Mouse (Mus musculus) kidney, postnatal 25 days (tissue): ENCODE data around the gene Adamtsl4.
"Not testable (repeated sequence)": the region's sequence is repeated elsewhere in the genome, so short reads cannot be mapped to it uniquely, and the experiment has no call there.

Source experiments
- DNase-seq, 2 experiments: peaks; one replicate each; pipeline ENCODE4 v3.0.0; 2021; ENCODE audit warnings: mixed read lengths in 2 of 2

The Adamtsl4 gene

DNA sequence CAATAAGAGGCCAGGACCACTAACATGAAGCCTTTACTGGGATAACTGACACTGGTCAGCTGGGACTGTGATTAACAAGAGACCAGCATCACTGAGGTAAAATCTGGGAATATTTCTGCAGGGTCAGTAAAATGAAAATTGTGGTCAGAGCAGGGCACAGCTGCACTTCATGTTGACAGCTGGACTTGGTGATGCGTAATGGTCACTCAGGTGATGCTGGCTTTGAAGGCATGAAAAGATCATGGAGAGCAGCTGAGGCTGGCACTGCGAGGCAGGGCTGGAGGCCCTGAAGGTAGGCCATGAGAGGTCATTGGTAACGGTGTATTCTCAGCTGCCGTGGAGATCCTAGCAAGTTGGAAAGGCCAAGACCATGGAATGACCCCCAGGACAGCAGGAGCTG, 10.6 kb upstream of the Adamtsl4 start:
- DNase-seq = no peak

DNA sequence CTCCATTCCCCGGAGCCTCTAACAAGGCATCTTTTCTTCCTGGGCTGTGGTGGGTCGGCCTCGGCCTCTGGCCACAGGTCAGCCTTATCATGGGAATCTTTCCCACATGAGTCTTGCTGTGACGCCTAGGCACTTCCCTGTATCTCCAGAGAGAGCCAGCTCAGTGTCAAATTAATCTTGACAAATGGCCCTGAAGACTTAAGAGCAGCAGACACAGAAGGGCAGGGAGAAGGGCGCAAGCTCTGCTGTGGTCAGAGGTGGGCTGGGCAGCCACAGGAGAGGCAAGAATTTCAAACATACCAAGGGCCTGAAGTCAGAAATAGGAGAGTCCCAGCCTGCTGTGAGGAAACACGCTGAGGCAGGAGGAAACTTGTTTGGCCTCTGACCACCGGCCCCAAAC, 8.6 kb upstream of the Adamtsl4 start:
- DNase-seq = peak; percentile 45 to 62

DNA sequence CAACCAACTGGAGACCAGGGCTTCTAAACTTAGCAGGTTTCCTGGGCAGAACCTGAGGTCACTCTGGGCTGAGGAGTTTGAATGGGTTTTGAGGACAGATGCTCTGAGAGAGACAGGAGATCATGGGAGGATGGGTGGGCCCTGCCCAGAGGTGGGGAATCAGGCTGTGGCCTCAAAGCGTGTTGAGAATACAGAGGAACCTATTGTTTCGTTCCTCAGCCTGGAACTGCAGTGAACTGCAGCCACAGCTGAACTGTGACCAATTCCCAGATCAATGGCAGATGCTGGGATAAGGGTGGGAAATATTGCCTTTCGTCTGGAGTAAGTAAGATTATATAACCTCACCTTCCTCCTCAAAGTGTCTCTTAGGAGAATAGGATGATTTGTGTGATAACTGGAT, 8.1 kb upstream of the Adamtsl4 start:
- no peak for DNase-seq

DNA sequence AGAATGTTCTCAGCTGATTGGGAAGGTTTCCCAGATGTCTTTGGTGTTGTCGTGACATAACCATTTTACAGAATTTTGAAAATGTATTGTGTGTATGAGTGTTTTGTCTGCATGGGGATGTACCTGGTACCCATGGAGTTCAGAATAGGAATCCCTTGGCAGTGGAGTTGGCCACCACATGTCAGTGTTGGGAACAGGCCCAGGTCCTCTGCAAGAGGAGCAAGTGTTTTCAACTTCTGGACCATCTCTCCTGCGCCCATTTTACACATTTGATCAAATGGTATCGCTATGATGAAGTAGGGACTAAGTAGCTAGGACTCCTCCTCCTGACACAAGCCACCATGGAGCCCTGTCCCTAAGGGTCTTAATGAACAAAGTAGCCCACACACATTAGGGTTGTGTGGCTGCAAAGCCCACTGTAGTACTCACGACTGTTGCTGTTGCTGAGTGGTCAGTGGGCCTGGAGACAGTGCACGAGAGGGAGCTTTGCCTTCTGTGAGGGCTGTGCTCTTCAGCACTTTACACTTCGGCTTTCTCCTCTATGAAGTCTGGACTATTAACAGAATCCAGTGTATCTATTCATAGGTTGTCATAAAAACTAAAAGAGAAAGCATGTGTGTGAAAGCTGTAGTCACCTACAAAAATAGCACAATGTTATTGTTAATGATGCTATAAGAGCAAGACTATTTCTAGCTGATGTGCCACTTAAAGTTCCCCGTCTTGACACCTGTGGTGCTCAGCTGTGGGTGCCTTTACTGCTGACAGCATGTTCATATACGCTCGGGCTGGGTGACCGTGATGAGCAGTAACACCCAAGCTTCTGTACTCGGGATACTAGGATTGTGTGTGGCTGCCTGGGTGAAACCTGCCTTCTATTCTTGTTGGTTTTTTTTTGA, 7.3 kb upstream of the Adamtsl4 start:
- no peak for DNase-seq

DNA sequence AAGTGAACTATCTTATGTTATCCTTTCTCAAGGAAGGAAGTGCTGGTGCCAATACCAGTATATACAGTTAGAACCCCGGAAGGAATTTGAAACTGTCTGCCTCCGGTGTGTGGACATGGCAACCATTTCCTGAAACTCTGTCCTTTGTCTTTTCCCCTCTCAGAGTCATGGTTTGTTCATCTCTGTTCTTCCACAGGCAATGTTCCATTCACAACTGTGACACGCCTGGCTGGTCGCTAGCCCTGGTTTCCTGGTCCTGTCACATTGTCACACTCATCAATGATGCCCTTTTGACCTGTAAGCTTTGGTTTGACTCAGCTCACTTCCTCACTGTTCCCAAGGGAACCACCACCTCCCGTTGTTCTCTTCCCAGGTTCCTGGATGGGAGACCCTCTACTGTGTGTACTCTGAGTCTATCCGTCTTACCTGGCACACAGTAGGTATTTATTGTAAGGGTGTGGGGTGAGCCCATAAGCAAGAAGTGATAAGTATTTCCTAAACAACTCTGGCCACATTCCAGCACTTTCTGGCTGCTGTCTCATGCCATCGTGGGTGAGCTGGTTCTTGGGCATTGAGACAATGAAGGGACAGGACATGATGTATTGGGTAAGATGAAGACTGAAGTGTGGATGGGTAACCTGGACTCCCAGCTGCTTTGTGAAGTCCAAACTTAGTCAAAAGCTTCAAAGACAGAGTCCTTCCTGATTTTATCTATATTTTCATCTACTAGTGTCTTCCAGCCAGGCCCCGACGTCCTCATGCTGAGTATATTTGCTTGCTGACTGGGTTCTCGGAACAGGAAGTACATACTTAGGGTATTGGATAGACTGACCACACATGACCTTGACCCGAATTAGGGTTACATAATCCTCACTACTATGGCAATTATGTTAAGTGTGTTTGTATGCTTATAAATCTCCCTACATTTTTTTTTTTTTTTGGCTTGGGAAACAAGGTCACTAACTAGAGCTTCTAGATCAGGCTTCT, 6.4 kb upstream of the Adamtsl4 start:
- peak; percentile 25 to 64 for DNase-seq

DNA sequence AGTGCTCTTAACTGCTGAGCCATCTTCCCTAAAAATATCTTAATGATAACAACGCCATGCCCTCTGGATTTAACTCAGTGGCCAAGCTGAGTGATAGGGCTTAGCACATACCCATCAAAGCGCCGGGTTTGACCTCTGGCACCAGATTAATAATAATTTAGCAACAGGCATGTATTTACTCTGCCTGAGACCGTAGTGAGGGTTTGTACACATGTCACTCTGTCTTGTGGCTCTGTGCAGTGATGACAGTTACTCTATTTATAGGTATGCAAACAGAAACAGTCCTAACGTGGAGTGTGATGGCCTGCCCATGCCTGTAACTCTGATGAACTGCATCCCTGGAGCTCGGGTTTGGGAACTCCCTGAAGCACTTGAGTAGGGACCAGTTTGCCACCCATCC, 5.0 kb upstream of the Adamtsl4 start:
- DNase-seq = no peak

DNA sequence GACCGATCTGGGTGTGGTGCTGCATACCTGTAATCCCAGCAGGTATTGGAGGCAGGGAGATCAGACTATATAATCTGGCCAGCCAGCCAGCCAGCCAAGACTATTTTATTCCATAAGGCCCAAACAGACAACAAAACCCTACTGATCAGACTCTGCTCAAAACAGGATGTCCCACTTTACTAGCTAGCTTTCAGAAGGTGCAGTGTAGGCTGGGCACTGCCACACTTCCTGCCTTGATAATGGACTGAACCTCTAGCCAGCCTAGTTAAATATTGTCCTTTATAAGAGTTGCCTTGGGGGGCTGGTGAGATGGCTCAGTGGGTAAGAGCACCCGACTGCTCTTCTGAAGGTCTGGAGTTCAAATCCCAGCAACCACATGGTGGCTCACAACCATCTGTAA, 2.8 kb upstream of the Adamtsl4 start:
- not testable (repeated sequence) for DNase-seq

DNA sequence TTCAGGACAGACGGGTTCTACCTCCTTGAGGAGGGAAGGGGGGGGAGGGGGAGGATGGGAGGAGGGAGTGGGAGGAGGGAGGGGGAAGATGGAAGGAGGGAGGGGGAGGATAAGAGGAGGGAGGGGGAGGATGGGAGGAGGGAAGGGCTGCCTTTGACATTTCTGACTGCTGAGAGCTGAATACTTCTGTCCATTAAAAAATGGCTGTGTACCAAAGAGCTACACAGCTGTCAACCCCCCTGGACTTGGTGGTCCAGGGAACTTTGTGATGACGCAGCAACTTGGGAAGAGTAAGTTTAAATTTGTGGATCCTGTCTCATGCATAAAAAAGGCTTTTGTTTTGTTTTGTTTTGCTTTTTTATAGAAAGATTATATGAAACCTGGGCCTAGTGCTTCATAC, 2.2 kb upstream of the Adamtsl4 start:
- DNase-seq = no peak

DNA sequence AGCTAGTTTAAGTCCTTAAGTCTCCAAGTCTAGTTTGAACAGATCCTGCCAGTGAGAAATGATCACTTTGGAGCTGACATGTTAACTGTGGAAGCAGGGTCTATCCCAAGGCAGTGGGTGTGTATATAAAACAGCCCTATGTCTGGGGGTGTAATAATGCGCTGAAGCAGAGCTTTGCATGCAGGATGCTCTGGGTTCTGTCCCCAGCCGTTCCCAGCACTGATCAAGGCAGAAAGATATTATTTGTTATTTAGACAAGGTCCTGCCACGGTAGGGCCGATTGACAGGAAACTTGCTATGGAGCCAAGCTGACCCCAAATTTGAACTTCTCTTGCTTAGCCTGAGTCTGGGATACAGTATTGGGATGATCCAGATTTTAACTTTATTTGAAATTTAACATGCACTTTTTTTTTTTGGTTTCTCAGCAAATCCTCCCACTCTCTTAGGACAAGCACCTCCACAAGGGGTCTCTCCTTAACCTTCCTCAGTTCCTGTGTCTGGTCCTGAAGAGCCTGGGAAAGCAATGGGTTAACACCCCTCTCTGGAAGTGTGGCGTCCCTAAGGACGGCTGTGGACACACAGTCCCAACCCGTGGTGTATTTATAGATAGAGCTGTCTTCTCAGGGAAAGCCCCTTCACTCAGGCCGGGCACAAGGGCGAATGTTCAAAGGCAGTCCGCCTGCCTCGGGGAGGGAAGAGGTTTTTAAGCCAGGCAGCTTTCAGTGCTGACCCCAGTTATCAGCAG, 1.6 kb upstream of the Adamtsl4 start:
- peak in 1 of 2 experiments; percentile 48 for DNase-seq

DNA sequence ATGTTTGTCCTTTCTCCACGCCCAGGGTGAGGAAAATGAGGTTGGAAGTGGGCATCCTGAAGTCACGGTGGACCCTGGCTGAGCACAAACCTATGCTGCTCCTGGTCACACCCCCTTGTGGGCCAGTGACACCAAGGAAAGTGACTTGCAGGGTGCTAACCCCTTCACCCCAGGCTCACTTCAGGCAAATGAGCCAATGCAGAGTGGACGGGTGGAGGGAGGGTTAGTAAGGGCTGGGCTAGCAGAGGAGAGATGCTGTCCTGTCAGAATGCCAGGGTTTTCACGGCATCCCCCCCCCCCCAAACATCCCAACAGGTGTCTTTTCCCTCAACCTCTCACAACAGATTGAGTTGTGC, 571 bp downstream of the Adamtsl4 start:
- peak in 1 of 2 experiments; percentile 39 for DNase-seq

DNA sequence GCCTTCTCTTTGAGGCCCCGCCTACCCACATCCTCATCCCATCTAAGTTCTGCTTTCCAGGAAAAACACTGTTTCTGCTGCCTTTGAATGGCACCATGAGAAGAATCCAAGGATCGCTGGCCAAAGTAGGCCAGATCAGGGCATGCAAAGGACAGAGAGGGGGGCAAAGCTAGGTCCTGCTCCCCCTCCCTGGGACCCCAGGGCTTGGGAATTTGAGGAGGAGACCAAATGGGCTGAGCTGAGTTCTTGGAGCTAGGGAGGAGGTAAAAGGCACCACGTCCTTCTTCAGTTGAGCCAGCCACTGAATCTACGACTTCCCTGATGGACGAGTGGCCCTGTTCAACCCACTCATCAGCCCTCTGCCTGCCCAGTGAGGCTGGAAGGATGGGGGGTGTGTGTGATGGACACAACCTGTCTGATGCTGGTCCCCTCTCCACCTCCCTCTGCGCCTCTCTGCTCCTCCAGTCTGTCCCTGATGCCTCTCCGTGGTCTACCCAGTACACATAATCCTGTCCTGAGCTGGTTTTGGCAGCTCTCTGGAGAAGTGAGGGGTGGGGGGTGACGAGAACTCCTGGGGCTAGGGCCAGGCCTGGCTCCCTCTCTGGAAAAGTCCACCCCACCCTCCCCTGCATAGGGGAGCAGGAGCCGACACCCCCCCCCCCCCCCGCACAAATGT, 1.1 kb downstream of the Adamtsl4 start:
- peak in 1 of 2 experiments; percentile 35 for DNase-seq

DNA sequence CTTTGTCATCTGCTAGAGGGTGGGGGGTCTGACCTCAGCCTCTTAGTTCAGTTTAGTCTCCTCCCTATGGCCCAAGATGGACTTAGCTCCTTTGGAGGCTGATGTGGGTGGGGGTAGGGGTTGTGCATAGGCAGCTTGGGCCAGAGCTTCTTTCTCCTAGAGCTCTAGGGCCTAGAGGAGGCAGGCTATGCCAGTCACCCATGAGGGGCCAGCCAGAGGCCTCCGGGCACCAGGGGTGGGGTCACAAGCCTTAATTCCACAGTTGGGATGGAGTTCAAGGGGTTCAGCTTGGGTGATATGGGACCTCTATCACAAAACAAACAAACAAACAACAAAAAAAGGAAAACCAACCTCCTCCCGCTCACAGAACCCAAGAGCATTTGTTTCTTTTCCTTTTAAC, 2.0 kb downstream of the Adamtsl4 start:
- peak in 1 of 2 experiments; percentile 34 for DNase-seq

DNA sequence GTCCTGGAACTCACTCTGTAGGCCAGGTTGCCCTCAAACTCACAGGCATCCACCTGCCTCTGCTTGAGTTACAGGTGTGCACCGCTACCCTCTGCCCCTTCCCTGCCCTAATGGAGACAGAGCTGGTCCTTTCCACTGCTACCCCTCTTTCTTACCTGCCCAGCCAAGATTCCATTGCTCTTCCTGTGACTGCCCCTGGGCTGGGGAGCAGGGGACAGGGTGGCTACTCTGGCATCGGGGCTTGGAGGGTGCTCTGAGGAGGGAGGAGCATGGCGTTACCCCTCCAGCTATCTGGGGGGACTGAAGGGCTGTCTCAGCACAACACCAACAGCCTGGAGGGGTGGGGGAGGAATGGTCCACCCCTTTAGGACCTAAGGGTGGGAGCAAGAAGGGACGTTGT, 2.4 kb downstream of the Adamtsl4 start:
- no peak for DNase-seq

DNA sequence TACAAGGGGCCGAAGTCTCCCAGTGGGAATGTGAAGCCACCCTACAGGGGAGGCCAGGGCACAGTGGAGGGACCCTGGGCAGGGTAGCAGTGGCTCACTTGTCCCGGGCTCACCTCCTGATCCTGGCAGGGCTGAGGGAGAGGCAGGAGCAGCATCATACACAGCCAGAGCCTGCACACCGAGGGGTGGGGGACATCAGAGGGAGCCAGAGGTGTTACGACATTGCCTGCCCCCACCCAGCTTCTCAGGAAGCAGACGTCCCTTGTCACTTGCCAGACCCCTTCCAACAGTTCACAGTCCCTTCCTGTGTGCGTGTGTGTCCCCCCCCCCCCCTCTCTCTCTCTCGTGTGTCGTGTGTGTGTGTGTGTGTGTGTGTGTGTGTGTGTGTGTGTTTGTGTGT, 2.9 kb downstream of the Adamtsl4 start:
- DNase-seq = no peak

DNA sequence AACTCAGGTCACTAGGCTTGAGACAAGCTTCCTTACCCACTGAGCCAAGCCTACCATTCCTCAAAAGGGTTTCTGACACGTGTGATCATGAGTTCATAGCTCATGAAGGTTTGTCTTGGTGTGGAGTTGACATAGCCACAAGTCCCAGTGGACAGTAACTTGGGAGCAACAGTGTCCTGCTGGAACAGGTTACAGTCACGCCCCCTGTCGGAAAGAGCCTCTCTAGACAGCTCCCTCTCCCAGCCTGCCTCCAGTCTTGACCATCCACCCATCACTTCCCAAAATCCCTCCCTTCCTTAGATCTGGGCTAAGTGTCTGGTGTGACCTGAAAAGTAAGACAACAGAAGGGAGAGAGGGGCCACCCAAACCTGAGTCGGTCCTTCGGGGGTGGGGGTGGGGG, 4.8 kb downstream of the Adamtsl4 start:
- peak in 1 of 2 experiments; percentile 44 for DNase-seq

DNA sequence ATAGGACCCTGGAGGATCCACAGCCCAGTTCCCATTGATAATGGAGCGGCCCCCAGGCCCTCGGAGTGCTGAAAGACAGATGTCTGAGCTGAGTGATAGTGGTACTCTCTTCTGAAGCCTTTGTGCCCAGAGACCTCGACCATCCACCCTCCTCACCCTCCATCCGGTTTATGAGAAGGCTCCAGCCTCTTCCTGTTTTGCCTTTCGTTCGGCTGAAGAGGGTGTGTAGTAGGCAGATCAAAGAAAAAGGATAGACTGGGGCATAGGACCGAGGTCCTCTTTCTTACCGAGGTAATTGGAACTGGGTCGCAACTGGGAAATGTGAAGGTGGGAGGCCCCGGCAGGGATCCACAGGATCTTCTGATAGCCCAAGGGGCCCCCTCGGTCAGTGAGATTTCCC, 6.4 kb downstream of the Adamtsl4 start:
- no peak for DNase-seq

DNA sequence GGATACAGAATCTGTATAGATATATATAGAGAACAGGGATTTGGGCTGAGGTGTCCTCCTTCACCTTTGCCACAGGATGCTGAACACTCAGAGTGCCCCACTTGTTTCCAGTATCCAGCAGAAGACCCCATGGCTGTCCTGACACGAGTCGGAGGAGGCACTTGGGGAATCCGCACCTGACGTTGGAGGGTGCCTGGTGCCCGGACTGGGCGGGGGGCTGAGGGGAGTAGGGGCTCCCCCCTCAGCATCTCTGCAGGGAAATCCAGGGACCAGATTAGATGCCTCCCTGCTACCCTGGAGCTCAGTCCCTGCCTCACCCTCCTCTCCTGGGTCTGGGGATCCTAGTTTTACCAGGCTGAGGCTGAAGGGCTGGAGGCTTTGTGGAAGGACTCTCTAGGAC, 7.0 kb downstream of the Adamtsl4 start:
- DNase-seq = no peak

DNA sequence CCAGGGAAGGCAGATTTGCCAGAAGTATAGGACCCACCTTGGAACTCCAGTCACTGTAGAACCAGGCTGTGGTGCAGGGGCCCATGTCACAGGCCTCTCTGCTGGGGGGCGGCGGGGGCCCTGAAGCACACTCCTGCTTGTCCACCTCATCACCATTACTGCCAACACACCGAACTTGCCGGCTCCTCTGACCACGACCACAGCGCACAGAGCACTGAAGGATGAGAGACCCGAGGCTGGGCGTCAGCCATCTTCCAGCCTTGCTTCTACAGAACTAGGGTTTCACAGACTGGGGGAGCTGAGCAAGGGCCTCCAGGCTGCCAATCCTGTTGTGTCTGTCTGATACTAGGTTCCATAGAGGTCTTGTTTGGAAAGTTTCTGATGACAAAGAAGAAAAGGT, 8.2 kb downstream of the Adamtsl4 start:
- DNase-seq = no peak

DNA sequence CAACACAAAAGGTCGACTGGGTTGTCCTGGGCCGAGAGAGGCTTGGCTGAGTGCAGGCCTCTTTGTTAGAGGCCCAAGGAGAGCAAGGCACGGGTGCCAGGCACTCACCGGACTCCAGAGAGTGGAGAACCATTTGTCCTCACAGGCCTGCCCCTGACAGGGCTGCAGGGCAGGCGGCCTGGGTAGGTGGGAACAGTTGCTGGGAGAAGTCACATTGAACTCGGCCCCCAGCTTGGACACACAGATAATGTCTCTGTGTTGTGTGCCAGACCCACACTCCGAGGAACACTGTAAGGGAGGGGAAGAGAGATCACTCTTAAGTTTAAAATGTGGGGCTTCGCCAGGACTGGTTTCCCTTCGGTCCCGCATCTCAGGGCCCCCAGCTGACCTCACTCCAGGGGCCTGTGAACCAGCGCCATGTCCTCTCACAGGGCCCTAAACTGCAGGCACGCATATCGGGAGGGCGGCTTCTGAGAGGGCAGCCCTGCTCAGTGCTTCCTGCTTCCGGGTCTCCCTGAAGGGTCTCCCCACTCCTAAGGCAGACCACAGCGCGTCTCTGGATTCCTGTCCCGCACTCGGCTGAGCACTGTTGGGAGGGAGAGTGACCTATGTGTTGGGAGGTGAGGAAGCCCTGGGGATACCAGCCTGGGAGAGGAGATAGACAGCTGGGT, 10.2 kb downstream of the Adamtsl4 start:
- no peak for DNase-seq

DNA sequence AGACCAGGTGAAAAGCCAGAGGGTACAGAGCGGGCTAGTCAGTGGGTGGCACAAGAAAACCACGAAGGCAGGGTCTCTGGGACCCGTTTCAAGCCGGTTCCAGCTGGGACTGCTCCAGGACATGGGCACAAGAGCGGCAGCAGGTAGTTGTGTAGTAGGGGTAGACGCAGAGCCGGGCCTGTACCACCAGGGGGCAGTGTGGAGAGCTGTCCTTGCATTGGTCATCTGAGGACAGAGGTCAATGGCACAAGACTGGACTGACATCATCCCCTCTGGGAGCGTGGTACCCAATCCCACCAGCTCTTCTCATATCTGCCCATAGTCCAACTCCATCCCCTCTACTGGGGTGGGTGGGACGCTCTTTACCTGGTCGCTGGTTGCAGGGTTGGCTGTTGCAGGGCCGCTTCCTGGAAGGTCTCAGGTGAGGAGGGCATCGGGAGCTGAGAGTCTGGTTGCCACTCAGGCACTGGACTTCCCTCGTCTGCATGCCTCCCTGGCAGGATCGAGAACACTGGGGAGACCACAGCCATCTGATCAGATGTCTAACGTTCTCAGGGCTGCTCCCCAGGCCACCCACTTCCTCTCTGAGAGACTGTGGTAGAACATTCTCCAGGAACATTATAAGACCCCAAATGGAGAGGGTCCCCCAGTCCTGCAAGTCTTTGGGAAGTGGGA, 10.8 kb downstream of the Adamtsl4 start:
- peak; percentile 85 to 86 for DNase-seq
